Mouse (Mus musculus) stomach, embryonic 15.5 days (tissue): ENCODE data around the gene Anapc10. TPM values are rescaled to one million over a fixed set of nuclear protein-coding genes. Genes with fewer than 3 reads are reported as not detected.

Experiments
- polyA plus RNA-seq: library from polyadenylated mRNA; unstranded; fragments of >200 nt; fragmentation: Nextera tagmentation; extraction: Ambion mirVana; gene quantifications from 2 replicates; pipeline ENCODE4 v1.2.1, GENCODE M21; 2015

Anapc10 gene
- polyA plus RNA-seq, 1 experiment from 2014 or later = 32.7 TPM

Other genes starting within 250 kb of the Anapc10 start
- 13.3 and 14.0 TPM in 2 replicates for gene Otud4, start 72.2 kb upstream of the Anapc10 start, polyA plus RNA-seq
- 92.7 and 103 TPM in 2 replicates for gene Abce1, start 80 bp upstream of the Anapc10 start, polyA plus RNA-seq